Mouse (Mus musculus): ENCODE results near the gene Dgke.

The Dgke gene

GRCm38 (mm10) chr11:89038496-89038895 lies 28.2 kb downstream of the Dgke start:
- no peak for DNase-seq (ENCODE audit: low read depth)

- DNase-seq (ENCODE audit: low read depth) = no peak
Observed at GRCm38 (mm10) chr11:89035552-89035951, 31.1 kb downstream of the Dgke start.

DNA sequence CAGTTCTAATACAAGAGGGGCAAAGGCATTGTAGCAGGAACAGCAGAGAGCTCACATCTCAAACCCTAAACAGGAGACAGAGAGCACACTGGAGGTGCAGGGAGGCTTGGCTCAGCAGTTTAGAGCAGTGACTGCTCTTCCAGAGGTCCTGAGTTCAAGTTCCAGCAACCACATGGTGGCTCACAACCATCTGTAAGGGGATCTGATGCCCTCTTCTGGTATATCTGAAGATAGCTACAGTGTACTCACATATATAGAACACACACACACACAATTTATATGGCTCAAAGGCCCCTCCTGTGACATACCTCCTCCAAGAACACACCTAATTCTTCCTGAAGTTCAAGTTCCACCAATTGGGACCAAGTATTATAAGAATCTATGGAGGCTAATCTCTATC lies 32.1 kb downstream of the Dgke start:
- no peak for DNase-seq (ENCODE audit: low read depth)

DNA sequence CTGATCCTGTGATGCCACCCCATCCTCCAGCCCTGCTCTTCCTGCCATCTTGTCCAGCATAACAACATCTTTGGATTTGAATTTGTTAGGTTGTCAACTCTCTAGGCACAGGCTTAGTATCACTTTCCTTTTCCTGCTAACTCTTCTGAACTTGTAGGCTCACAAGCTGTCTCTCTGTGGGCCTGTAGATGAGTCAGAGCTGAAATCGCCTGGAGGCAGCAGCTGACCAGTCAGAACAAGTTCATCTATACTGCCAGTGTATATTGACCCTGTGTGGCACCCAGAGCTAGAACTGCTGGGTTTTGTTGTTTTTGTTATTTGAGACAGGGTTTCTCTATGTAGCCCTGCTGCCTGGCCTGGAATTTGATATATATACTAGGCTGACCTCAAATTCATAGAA lies 35.5 kb downstream of the Dgke start:
- DNase-seq (ENCODE audit: low read depth) = no peak

DNA sequence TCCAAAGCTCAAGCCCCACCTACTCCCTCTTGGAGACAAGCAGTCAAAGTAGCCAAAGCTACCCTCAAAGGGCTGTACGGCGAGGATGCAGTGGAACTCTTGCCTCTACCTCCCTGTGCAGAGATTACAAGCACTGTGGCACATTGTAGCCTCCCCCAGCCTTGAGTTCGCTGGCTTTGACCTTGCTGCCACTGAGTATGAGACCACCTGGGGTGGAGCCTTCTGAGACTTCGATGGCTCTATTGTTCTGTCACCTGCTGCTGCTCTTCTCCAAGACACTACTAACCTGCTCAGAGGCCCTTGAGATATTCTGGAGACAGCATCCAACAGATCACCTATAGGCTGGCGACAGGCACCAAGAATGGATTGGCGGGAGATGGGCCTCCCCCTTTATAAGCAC lies 36.1 kb downstream of the Dgke start:
- DNase-seq (ENCODE audit: low read depth) = no peak

GRCm38 (mm10) chr11:89028871-89029405 lies 37.7 kb downstream of the Dgke start:
- DNase-seq (ENCODE audit: low read depth) = no peak

DNA sequence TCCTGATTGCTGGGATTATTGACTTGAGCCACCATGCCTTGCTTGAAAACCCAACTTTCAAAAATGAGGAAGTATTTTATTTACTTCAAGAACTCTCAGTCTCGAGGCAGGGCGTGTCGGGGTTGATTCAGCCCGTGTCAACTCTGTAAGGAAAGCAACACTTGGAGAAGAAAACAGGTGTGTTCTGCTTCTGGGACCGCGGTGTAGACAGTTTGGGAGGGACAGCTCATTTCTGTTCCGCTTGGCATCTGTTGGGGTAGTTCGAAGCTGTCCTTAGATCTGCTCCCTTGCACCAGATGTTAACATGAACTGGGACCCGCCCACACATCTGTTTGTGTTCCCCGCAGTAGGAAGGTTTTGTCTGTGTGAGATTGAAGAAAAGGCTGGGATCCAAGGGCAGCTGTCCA lies 38.7 kb downstream of the Dgke start:
- DNase-seq (ENCODE audit: low read depth) = no peak

- DNase-seq (ENCODE audit: low read depth) = no peak
Observed at GRCm38 (mm10) chr11:89026117-89026516, 40.5 kb downstream of the Dgke start.

DNA sequence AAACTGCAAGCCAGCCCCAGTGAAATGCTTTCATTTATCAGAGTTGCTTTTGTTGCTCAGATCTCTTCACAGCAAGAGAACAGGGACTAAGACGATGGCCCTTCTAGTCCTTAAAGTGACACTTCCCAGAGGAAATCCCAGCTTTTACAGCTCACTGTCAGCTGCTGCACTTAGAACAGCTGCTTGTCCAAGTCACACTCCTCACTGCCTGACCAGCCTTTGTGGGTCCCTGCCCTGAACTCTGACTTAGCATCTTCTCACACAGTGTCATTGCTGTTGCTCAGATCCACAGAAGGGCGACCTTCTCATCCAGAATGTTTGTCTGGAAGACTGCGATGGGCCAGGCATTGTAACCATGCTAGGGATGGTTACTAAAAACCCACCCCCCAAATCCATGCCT lies 41.0 kb downstream of the Dgke start:
- no peak for DNase-seq (ENCODE audit: low read depth)

DNA sequence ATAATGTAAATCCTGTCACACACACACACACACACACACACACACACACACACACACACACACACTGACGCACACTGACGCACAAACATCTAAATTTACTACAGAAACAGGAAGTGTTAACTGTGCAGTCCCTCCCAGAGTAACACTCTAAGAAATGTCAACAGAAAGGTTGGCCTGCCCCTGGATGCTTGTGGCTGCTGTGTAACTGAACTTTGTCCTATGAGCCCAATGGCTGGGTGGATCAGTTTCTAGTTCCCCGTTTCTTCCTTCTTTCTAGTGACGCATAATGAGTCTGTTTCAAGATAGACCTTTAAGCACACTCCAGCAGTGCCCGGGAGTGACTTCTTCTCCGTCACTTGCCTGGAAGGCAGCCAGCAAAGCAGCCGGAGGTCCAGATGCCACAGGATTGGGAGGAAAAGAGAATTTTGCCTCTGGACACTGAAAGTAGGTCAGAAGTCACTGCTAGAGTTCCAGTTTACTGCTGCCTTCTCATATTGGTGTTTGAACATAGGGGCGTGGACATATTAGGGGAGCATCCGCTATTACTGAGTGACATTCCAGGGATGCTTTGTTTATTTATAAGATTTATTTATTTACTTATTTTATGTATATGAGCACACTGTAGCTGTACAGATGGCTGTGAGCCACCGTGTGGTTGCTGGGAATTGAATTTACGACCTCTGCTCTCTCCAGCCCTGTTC lies 42.3 kb downstream of the Dgke start:
- peak; percentile 45 for DNase-seq (ENCODE audit: low read depth)

- no peak for DNase-seq (ENCODE audit: low read depth)
Observed at GRCm38 (mm10) chr11:89023477-89023876, 43.2 kb downstream of the Dgke start.

DNA sequence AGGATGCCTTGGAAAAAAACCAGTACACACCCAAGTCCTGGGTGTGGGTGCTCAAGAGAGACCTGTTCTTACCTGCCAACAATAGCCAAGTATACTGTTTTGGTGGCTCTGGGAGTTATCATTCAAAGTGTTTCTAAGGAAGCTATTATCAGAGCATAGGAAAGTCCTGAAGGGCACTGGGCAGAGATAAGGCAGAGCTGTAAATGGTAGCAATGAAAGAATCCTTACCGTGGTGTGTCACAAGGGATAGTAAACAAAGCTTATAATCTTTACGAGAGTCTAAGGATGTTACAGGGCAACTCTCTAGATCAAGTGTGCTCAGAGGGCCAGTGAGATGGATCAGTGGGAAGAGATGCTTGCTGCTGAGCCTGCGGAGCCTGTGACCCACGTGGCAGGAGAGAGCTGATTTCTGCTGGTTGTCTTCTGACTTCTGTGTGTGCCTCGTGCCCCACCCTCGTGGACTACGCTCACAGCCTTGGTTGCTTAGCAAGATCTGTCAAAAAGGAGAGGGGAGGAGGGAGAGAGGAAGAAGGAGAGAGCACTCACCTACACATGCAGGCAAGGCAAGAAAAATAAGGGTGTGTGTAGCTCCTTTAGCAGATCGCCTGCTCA lies 44.4 kb downstream of the Dgke start:
- DNase-seq (ENCODE audit: low read depth) = no peak

DNA sequence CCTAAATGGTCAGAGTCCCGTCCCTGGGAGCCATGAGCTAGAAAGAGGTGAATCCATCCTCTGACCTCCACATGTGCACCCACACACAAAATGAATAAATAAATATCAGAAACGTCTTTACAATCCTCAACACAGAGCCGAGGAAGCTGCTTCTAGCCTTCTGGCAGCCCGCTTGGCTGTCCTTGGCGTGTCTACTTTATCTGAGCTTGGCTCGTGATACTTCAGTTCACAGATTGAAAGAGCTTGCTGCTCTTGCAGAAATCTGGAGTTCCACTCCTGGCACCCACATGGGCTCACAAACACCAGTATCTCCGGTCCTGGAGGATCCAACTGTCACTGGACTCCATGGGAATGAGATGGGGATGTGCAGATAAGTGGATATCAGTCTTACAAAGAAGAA lies 45.0 kb downstream of the Dgke start:
- DNase-seq (ENCODE audit: low read depth) = no peak

GRCm38 (mm10) chr11:89020681-89021305 lies 45.9 kb downstream of the Dgke start:
- DNase-seq (ENCODE audit: low read depth) = no peak

DNA sequence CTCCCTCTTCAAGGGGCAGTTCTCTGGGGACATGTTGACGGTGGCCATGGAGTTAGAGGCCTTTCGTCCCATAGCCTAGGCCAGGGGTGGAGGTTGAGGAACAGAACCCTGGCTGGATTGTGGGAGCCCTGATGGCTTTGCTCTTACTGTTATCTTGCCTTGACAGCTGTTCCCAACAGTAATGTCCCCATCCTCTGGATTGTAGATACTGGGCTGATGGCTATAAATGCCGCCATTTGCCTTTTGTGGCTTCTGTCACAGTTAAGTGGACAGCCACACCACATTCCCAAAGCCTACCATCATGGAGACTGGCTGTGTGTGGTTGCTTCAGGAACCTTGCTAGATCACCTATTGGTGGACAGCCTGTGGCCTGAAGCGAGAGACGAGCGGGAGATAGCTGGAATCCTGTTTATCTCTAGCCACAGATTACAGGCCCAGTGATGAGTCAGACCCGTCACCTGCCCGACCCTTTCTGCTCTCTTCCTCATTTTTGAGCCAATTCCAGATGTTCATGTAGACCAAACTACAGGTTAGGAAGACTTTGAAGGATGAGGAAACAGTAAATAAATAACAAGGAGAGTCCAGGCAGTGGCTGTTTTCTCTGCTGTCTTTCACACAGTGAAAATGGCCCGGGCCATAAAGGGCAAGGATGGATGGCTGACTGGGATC lies 49.0 kb downstream of the Dgke start:
- no peak for DNase-seq (ENCODE audit: low read depth)

DNA sequence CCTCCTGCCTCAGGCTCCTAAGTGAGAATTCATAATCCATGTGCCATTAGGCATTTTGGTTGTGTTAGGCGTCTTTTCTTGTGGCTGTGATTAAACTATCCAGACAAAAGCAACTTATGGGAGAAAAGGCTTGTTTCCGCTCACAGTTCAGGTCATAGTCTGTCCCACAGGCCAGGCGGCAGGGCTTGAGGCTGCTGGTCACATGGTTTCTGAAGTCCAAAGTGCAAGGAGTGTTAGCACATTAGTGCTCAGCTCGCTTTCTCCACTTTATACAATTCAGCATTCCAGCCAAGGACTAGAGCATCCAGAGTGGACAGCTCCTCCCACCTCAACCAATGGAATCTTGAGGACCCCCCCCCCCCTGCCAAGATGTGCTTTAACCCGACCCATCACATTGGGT lies 54.4 kb downstream of the Dgke start:
- DNase-seq (ENCODE audit: low read depth) = no peak

GRCm38 (mm10) chr11:89009496-89009895 lies 57.2 kb downstream of the Dgke start:
- no peak for DNase-seq (ENCODE audit: low read depth)

- no peak for DNase-seq (ENCODE audit: low read depth)
Observed at GRCm38 (mm10) chr11:89009066-89009465, 57.6 kb downstream of the Dgke start.

DNA sequence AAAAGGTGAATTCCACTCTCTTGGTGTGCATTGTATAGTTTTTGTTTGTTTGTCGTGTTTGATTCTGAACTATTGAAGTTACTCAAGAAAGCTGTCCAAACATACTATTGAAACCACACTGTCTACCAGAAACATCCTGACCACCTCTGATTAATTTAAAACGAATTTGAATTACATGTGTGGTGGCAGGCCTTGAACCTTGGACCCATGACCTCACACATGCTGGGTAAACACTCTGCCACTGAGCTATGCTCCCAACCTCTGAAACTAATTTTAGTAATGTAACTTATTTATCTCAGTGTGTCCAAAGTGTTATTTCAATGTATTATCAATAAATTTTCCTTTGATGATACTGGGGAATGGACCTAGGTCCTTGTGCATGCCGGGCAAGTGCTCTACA lies 59.1 kb downstream of the Dgke start:
- no peak for DNase-seq (ENCODE audit: low read depth)

GRCm38 (mm10) chr11:89006404-89006803 lies 60.2 kb downstream of the Dgke start:
- no peak for DNase-seq (ENCODE audit: low read depth)

GRCm38 (mm10) chr11:89005473-89005872 lies 61.2 kb downstream of the Dgke start:
- no peak for DNase-seq (ENCODE audit: low read depth)

DNA sequence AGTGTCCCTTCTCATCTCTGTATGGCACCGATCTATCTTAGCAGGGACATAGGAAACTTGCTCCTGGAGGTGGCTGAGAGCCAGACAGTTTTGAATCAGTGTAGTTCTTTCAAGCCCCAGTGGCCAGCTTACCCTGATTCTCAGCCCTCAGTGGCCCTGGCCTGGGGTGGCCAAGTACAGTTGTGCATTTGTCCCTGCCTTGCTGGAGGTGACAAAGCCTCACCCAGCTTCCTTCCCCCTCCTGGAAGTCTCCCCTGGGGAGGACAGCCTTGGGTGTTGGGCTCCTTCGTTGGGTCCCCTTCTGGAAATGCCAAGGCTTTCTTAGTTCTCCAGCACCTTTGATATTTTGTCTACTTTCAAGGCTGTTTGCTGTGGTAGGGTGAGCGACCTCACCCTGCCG lies 62.9 kb downstream of the Dgke start:
- no peak for DNase-seq (ENCODE audit: low read depth)

GRCm38 (mm10) chr11:89003078-89003477 lies 63.6 kb downstream of the Dgke start:
- DNase-seq (ENCODE audit: low read depth) = no peak

Data from fibroblast of lung, adult 2 months (primary cell).